Mouse (Mus musculus) kidney, adult 8-10 months (tissue): ENCODE measurements around the gene Dus2.

Source experiments
- DNase-seq, 2 experiments: peaks; one replicate each; pipeline ENCODE4 v3.0.0; 2022

Gene Dus2

GRCm38 (mm10) chr8:106102321-106102720 is 111.2 kb downstream of the Dus2 start:
- no peak for DNase-seq
